Mouse (Mus musculus) liver, postnatal 0 days (tissue): ENCODE results near the gene Gtf2a1l.

Experiments
- CTCF ChIP-seq: sonication (generic); IDR thresholded peaks from 2 replicates; pipeline ENCODE4 v1.5.1; 2016; ENCODE audit warnings: antibody characterized with exemption, low read depth
- EP300 ChIP-seq: IDR thresholded peaks from 2 replicates; pipeline ENCODE4 v1.6.1; 2016; ENCODE audit warnings: antibody characterized with exemption, low read depth, mild to moderate bottlenecking

GRCm38 (mm10) chr17:88700901-88701300 is 32.4 kb downstream of the Gtf2a1l start:
- TF ChIP-seq CTCF (no peak), EP300 (no peak)
